Mouse (Mus musculus) T-cell, adult 66 days (primary cell): ENCODE results near the gene Qrfp. TPM values are rescaled to one million over a fixed set of nuclear protein-coding genes. Genes with fewer than 3 reads are reported as not detected.

ENCODE experiments used
- total RNA-seq, 2 experiments: library from RNA; stranded (reverse); gene quantifications; 3 replicates in 1 of 2; 4 replicates in 1 of 2; pipeline ENCODE4 v1.2.4; 2023

Qrfp gene
- total RNA-seq, result 1 to 10 TPM; 1.5 to 1.8 TPM

GRCm38 (mm10) chr2:31810444-31810843 is at the start of gene Qrfp:
TSS of gene Qrfp (minus strand) at chr2:31810580.

DNA sequence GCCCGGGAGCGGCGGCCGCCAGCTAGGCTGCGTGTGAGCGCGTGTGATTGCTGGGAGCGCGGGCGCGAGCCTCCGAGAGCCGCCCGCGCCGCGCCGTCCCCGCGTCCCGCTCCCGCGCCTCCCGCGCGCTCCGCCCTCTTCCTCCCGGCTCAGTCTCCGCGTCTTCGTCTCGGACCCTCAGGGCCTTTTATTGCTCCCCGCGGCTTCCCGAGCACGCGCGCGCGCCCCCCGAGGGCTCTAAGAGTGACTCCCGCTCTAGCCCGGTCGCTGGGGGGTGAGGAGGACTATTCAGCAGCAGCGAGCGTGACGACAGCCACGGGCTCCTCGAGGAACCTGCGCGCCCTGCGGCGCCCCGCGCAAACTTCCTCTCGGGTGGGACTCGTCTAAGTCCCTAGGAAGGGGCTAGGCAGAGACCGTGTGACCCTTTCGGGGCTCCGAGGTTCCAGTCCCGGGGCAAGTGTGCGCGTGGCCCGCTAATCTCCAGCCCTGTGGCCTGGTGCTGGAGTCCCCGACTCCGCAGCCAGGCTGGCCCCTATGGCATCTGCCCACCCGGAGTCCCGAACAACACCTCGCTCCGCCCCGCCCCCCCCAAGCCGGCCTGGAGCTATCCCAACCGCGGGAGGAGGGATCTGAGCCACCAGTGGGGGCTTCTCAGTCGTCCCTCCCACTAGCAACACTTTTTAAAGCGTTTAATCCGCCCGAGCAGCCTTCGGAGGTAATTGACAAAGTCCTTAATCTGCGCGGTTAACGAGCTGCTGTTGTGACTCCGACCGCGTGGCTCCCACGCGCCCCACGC is 35.7 kb upstream of the Qrfp start, which contains the start of gene Fibcd1:
TSS of gene Fibcd1 (minus strand) at position 110 of the 796 bp plus-strand sequence.

Other genes with a start within 250 kb of the Qrfp start
- 10 to 100 TPM; 21.6 to 22.2 TPM for gene Fubp3, start 237.9 kb downstream of the Qrfp start, total RNA-seq
- gene Prdm12, start 170.5 kb downstream of the Qrfp start, total RNA-seq, result not detected
- 10 to 100 TPM; 55.5 to 69.7 TPM for gene Exosc2, start 139.9 kb downstream of the Qrfp start, total RNA-seq
- 10 to 100 TPM; 75.6 to 77.1 TPM for gene Abl1, start 122.2 kb downstream of the Qrfp start, total RNA-seq
- under 1 TPM; 0.32 to 0.44 TPM for gene Fibcd1, start 35.4 kb upstream of the Qrfp start, total RNA-seq
- under 1 TPM in 1 of 2 experiments, not detected in 1; 0.15 TPM for gene Lamc3, start 76.7 kb upstream of the Qrfp start, total RNA-seq
- gene Aif1l, start 139.6 kb upstream of the Qrfp start, total RNA-seq, result not detected
- 100 to 1,000 TPM; 138 TPM for gene Nup214, start 163.9 kb upstream of the Qrfp start, total RNA-seq